Mouse (Mus musculus): Measurements from ENCODE around the gene Rasal2.

GRCm38 (mm10) chr1:157368316-157368715 is 44.1 kb downstream of the Rasal2 start:
- no peak for TF ChIP-seq HCFC1 (IDR thresholded peaks at IDR 0.05; ENCODE audit: borderline replicate concordance, insufficient read depth, low read length)
- TF ChIP-seq ZNF384 (IDR thresholded peaks at IDR 0.05; ENCODE audit: low read depth, low read length), result no peak
- no peak for TF ChIP-seq ZC3H11A (IDR thresholded peaks at IDR 0.05; ENCODE audit: borderline replicate concordance, low read depth, low read length)
- TF ChIP-seq CHD2 (IDR thresholded peaks at IDR 0.05; ENCODE audit: low read depth, low read length), result no peak
- no peak for TF ChIP-seq MAFK (IDR thresholded peaks at IDR 0.05; ENCODE audit: insufficient read depth, low read depth, low read length)
